Mouse (Mus musculus): ENCODE measurements around the gene Cse1l.

Gene Cse1l

GRCm38 (mm10) chr2:166905711-166906522, at the start of gene Cse1l:
Cse1l (plus strand) TSS chr2:166906040.
- peak; percentile 83 for DNase-seq (ENCODE audit: extremely low read depth, low read depth)

- no peak for DNase-seq (ENCODE audit: extremely low read depth, low read depth)
These were observed 49.5 kb upstream of the Cse1l start for GRCm38 (mm10) chr2:166856366-166856765.

- peak; percentile 31 for DNase-seq (ENCODE audit: extremely low read depth, low read depth)
These were observed 48.7 kb upstream of the Cse1l start for GRCm38 (mm10) chr2:166857118-166857517.

GRCm38 (mm10) chr2:166859214-166859613, 46.6 kb upstream of the Cse1l start:
- DNase-seq (ENCODE audit: extremely low read depth, low read depth) = no peak

GRCm38 (mm10) chr2:166862505-166862904, 43.3 kb upstream of the Cse1l start:
- no peak for DNase-seq (ENCODE audit: extremely low read depth, low read depth)

GRCm38 (mm10) chr2:166865476-166865875, 40.4 kb upstream of the Cse1l start:
- no peak for DNase-seq (ENCODE audit: extremely low read depth, low read depth)

GRCm38 (mm10) chr2:166870271-166870865, 35.5 kb upstream of the Cse1l start:
- no peak for DNase-seq (ENCODE audit: extremely low read depth, low read depth)

GRCm38 (mm10) chr2:166870899-166871298, 34.9 kb upstream of the Cse1l start:
- no peak for DNase-seq (ENCODE audit: extremely low read depth, low read depth)

- no peak for DNase-seq (ENCODE audit: extremely low read depth, low read depth)
These were observed 31.1 kb upstream of the Cse1l start for GRCm38 (mm10) chr2:166874675-166875280.

- no peak for DNase-seq (ENCODE audit: extremely low read depth, low read depth)
These were observed 30.3 kb upstream of the Cse1l start for GRCm38 (mm10) chr2:166875561-166875960.

GRCm38 (mm10) chr2:166876331-166876730, 29.5 kb upstream of the Cse1l start:
- no peak for DNase-seq (ENCODE audit: extremely low read depth, low read depth)

GRCm38 (mm10) chr2:166885066-166885465, 20.8 kb upstream of the Cse1l start:
- no peak for DNase-seq (ENCODE audit: extremely low read depth, low read depth)

- no peak for DNase-seq (ENCODE audit: extremely low read depth, low read depth)
These were observed 20.2 kb upstream of the Cse1l start for GRCm38 (mm10) chr2:166885619-166886018.

GRCm38 (mm10) chr2:166886231-166886630, 19.6 kb upstream of the Cse1l start:
- no peak for DNase-seq (ENCODE audit: extremely low read depth, low read depth)

- DNase-seq (ENCODE audit: extremely low read depth, low read depth) = no peak
These were observed 18.0 kb upstream of the Cse1l start for GRCm38 (mm10) chr2:166887816-166888215.

GRCm38 (mm10) chr2:166891366-166891880, 14.4 kb upstream of the Cse1l start:
- DNase-seq (ENCODE audit: extremely low read depth, low read depth) = no peak

- no peak for DNase-seq (ENCODE audit: extremely low read depth, low read depth)
These were observed 13.6 kb upstream of the Cse1l start for GRCm38 (mm10) chr2:166892158-166892680.

- no peak for DNase-seq (ENCODE audit: extremely low read depth, low read depth)
These were observed 12.8 kb upstream of the Cse1l start for GRCm38 (mm10) chr2:166893036-166893435.

GRCm38 (mm10) chr2:166896368-166896767, 9.5 kb upstream of the Cse1l start:
- no peak for DNase-seq (ENCODE audit: extremely low read depth, low read depth)

GRCm38 (mm10) chr2:166896974-166897373, 8.9 kb upstream of the Cse1l start:
- DNase-seq (ENCODE audit: extremely low read depth, low read depth) = no peak

- no peak for DNase-seq (ENCODE audit: extremely low read depth, low read depth)
These were observed 6.7 kb upstream of the Cse1l start for GRCm38 (mm10) chr2:166899161-166899560.

- DNase-seq (ENCODE audit: extremely low read depth, low read depth) = no peak
These were observed 6.1 kb upstream of the Cse1l start for GRCm38 (mm10) chr2:166899746-166900145.
